Mouse (Mus musculus) C3H10T1/2 (cell line): ENCODE data around the gene Cops2. TPM values are rescaled to one million over a fixed set of nuclear protein-coding genes. Genes with fewer than 3 reads are reported as not detected.

Experiments used
- polyA plus RNA-seq, 2 experiments: library from polyadenylated mRNA; unstranded; fragments of >200 nt; fragmentation: generic; extraction: Trizol; gene quantifications; one replicate each; pipeline ENCODE4 v1.2.1; 2012; ENCODE audit warnings: missing spikeins in 2 of 2

The Cops2 gene
- 10 to 100 TPM in 1 of 2 experiments, 1 to 10 TPM in 1; 1.3 to 23.7 TPM for polyA plus RNA-seq

DNA sequence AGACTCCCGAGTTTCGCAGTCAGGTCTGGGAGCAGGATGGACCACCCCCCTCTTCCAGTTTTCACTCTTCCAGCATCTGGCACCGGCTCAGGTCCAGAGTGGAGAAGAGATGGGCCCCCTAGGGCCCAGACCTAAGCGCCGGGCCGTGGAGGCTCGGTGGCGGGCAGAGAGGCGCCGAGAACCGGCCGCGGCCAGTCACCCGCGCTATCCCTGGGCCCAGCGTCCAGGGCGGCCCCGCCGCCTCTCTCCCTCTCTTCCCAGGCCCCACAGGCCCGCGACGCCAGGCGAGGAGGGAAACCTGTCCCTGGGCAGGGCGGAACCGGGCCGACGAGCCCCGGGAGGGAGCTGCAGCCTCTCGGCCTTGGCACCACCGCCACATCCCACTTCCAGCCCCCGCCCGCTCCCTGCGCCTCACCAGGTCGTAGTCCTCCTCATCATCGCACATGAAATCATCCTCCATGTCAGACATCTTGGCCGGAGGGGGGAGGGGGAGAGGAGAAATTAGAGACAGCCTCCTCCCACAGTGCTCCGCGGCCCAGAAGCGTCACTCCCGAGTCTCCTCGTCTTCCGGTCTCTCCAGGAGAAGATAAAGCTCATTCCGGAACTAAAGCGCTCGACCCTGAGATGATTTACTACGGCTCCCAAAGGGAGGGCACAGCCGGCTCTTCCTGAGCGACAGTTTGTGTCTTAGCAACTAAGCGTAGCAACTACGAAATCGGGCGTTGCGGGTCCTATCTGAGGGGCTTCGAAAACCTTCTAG, at the start of gene Cops2, which contains the start of gene Galk2:
Gene Cops2, minus strand, starts transcription at position 619 of the 760 bp plus-strand sequence.
Gene Galk2, plus strand, starts transcription at position 589 of the 760 bp plus-strand sequence.

DNA sequence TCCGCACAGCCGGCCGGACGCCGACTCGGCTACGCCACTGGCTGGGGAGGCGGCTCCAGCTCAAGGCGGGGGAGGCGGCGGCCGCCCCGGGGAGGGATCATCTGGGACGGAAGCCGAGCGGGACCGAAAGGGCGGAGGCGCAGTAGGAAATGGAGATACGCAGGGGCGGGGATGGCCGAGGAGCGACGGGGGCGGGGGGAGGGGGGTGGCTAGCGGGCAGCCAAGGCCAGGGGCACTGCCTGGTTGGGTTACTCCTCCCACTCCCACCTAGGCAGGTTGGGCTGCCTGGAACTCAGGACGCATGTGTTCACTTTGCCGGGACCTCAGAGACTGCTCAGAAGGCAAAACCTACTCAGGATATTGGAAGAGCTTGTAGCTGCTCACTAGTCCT, 76.2 kb downstream of the Cops2 start, which contains the start of gene Secisbp2l:
Gene Secisbp2l, minus strand, starts transcription at position 152 of the 391 bp plus-strand sequence.

Other genes with a start within 250 kb of the Cops2 start
- 1 to 10 TPM in 1 of 2 experiments, under 1 TPM in 1; 0.08 to 1.2 TPM for gene Cep152, start 234.0 kb downstream of the Cops2 start, polyA plus RNA-seq
- 10 to 100 TPM in 1 of 2 experiments, 1 to 10 TPM in 1; 7.2 to 82.3 TPM for gene Eid1, start 186.0 kb downstream of the Cops2 start, polyA plus RNA-seq
- under 1 TPM; 0.06 to 0.71 TPM for gene Shc4, start 135.0 kb downstream of the Cops2 start, polyA plus RNA-seq
- gene Secisbp2l, start 76.3 kb downstream of the Cops2 start, polyA plus RNA-seq = 1 to 10 TPM in 1 of 2 experiments, under 1 TPM in 1; 0.22 to 3.9 TPM
- 10 to 100 TPM in 1 of 2 experiments, 1 to 10 TPM in 1; 6.7 to 66.4 TPM for gene Galk2, start within 50 bp of the Cops2 start, polyA plus RNA-seq
- 10 to 100 TPM in 1 of 2 experiments, 1 to 10 TPM in 1; 2.4 to 25.5 TPM for gene Fgf7, start 175.5 kb upstream of the Cops2 start, polyA plus RNA-seq